Mouse (Mus musculus) activated CD4-positive, CD25-positive, alpha-beta regulatory T cell, adult 4 months (primary cell): ENCODE data around the gene Gbp8. TPM values are rescaled to one million over a fixed set of nuclear protein-coding genes. Genes with fewer than 3 reads are reported as not detected.
"Not testable (repeated sequence)": the region's sequence is repeated elsewhere in the genome, so short reads cannot be mapped to it uniquely, and the experiment has no call there.

ENCODE experiments used
- ATAC-seq: one replicate; pipeline ENCODE4 v1.8.0; 2017
- polyA plus RNA-seq, 2 experiments: library from polyadenylated mRNA; unstranded; fragments of 100-300 nt; shearing (Covaris generic); gene quantifications; one replicate each; pipeline ENCODE4 v1.2.1; 2017

Gbp8 gene
- polyA plus RNA-seq = 10 to 100 TPM; 80.6 to 95.2 TPM

GRCm38 (mm10) chr5:105139409-105140088 lies at the start of gene Gbp8, which contains the start of the genes Gbp9 and Gbp4:
Gbp8 (minus strand) TSS chr5:105139540.
Gbp9 (minus strand) TSS chr5:105139539.
Gbp4 (minus strand) TSS chr5:105139586.
- peak; percentile 76 for ATAC-seq

GRCm38 (mm10) chr5:105181446-105181845 lies 42.1 kb upstream of the Gbp8 start:
- ATAC-seq = no peak

- no peak for ATAC-seq
These were observed 17.2 kb upstream of the Gbp8 start for GRCm38 (mm10) chr5:105156582-105156981.

GRCm38 (mm10) chr5:105154049-105154448 lies 14.7 kb upstream of the Gbp8 start:
- ATAC-seq = no peak

- not testable (repeated sequence) for ATAC-seq
These were observed 8.7 kb upstream of the Gbp8 start for GRCm38 (mm10) chr5:105148062-105148461.

GRCm38 (mm10) chr5:105146447-105146846 lies 7.1 kb upstream of the Gbp8 start:
- ATAC-seq = no peak

- ATAC-seq = peak; percentile 48
These were observed 6.4 kb upstream of the Gbp8 start for GRCm38 (mm10) chr5:105145731-105146130.

- not testable (repeated sequence) for ATAC-seq
These were observed 910 bp upstream of the Gbp8 start for GRCm38 (mm10) chr5:105140089-105140810.

- ATAC-seq = no peak
These were observed 434 bp downstream of the Gbp8 start for GRCm38 (mm10) chr5:105138906-105139305.

GRCm38 (mm10) chr5:105136706-105137304 lies 2.5 kb downstream of the Gbp8 start:
- not testable (repeated sequence) for ATAC-seq

- not testable (repeated sequence) for ATAC-seq
These were observed 17.6 kb downstream of the Gbp8 start for GRCm38 (mm10) chr5:105121731-105122130.

GRCm38 (mm10) chr5:105115740-105116139 lies 23.6 kb downstream of the Gbp8 start:
- peak; percentile 10 for ATAC-seq

GRCm38 (mm10) chr5:105114696-105115095 lies 24.6 kb downstream of the Gbp8 start:
- ATAC-seq = peak; percentile 81

GRCm38 (mm10) chr5:105113656-105114055 lies 25.7 kb downstream of the Gbp8 start:
- ATAC-seq = no peak

- ATAC-seq = peak; percentile 62
These were observed 29.0 kb downstream of the Gbp8 start for GRCm38 (mm10) chr5:105110271-105110852.

- not testable (repeated sequence) for ATAC-seq
These were observed 29.6 kb downstream of the Gbp8 start for GRCm38 (mm10) chr5:105109775-105110174.

- ATAC-seq = not testable (repeated sequence)
These were observed 33.7 kb downstream of the Gbp8 start for GRCm38 (mm10) chr5:105105689-105106088.

GRCm38 (mm10) chr5:105081900-105082299 lies 57.4 kb downstream of the Gbp8 start:
- no peak for ATAC-seq

GRCm38 (mm10) chr5:105068356-105068755 lies 71.0 kb downstream of the Gbp8 start:
- not testable (repeated sequence) for ATAC-seq

GRCm38 (mm10) chr5:105064443-105064842 lies 74.9 kb downstream of the Gbp8 start:
- not testable (repeated sequence) for ATAC-seq

- no peak for ATAC-seq
These were observed 76.0 kb downstream of the Gbp8 start for GRCm38 (mm10) chr5:105063321-105063720.

- peak; percentile 84 for ATAC-seq
These were observed 76.9 kb downstream of the Gbp8 start for GRCm38 (mm10) chr5:105062403-105062802.

- no peak for ATAC-seq
These were observed 79.1 kb downstream of the Gbp8 start for GRCm38 (mm10) chr5:105060224-105060623.
